Mouse (Mus musculus) liver, embryonic 15.5 days (tissue): ENCODE measurements around the gene Cep128. TPM values are rescaled to one million over a fixed set of nuclear protein-coding genes. Genes with fewer than 3 reads are reported as not detected.

ENCODE experiments used
- ATAC-seq: fragments of 200-750 bp; cut with Nextera tagmentation; 2 replicates; pipeline ENCODE4 v1.8.0; 2017; ENCODE audit warnings: moderate number of reproducible peaks, mild to moderate bottlenecking, moderate library complexity; ENCODE audit not compliant: insufficient read depth
- H3K27ac ChIP-seq: fragments of 300-500 bp; sonication (generic); replicated peaks from 2 replicates; pipeline ENCODE4 v1.5.1; 2015; ENCODE audit warnings: mild to moderate bottlenecking, inconsistent platforms
- H3K27me3 ChIP-seq: fragments of 300-500 bp; sonication (generic); 2 replicates; pipeline ENCODE4 v1.6.1; 2015; ENCODE audit warnings: mild to moderate bottlenecking, inconsistent platforms
- H3K36me3 ChIP-seq: fragments of 300-500 bp; sonication (generic); replicated peaks from 2 replicates; pipeline ENCODE4 v1.6.1; 2015; ENCODE audit warnings: moderate library complexity, mild to moderate bottlenecking, inconsistent platforms
- H3K4me1 ChIP-seq: fragments of 300-500 bp; sonication (generic); replicated peaks from 2 replicates; pipeline ENCODE4 v1.6.1; 2015; ENCODE audit warnings: inconsistent platforms
- H3K4me2 ChIP-seq: fragments of 300-500 bp; sonication (generic); 2 replicates; pipeline ENCODE4 v1.6.1; 2015; ENCODE audit warnings: moderate library complexity, mild to moderate bottlenecking, inconsistent platforms
- H3K4me3 ChIP-seq: fragments of 300-500 bp; sonication (generic); replicated peaks from 2 replicates; pipeline ENCODE4 v1.5.1; 2015; ENCODE audit warnings: mild to moderate bottlenecking, inconsistent platforms
- H3K9ac ChIP-seq: fragments of 300-500 bp; sonication (generic); 2 replicates; pipeline ENCODE4 v1.6.1; 2015; ENCODE audit warnings: moderate library complexity, mild to moderate bottlenecking, inconsistent platforms
- H3K9me3 ChIP-seq: fragments of 300-500 bp; sonication (generic); replicated peaks from 2 replicates; pipeline ENCODE4 v1.6.1; 2016; ENCODE audit warnings: inconsistent platforms
- WGBS: fragments of 180-500 bp; shearing (Covaris S2); methylation state at CpG from one replicate; pipeline ENCODE4 v1.1.7; 2015; ENCODE audit warnings: mixed read lengths; ENCODE audit not compliant: insufficient replicate concordance; 5-methylcytosine and 5-hydroxymethylcytosine counted together
- polyA plus RNA-seq: library from polyadenylated mRNA; unstranded; fragments of >200 nt; fragmentation: Nextera tagmentation; extraction: Ambion mirVana; gene quantifications from 2 replicates; pipeline ENCODE4 v1.2.1, GENCODE M21; 2015

Cep128 gene
- polyA plus RNA-seq, 1 experiment from 2014 or later = 8.6 TPM

GRCm38 (mm10) chr12:91305769-91306168, 78.4 kb downstream of the Cep128 start:
- Histone ChIP-seq H3K4me2 (no peak overlapping the region), H3K27me3 (no peaks in the 10 kb centered on the region), H3K9me3 (no peaks in the 10 kb centered on the region), H3K4me1 (no peaks in the 10 kb centered on the region), H3K4me3 (no peak overlapping the region), H3K9ac (no peak overlapping the region), H3K36me3 (peaks cover 12% of the 10 kb centered on the region; the same call in 1 of the 2 replicates), H3K27ac (no peak overlapping the region)
- ATAC-seq = no peak
- WGBS = 79% methylated on average over 7 of the region's 7 CpGs

- ATAC-seq = no peak
- Histone ChIP-seq H3K36me3 (peaks cover 12% of the 10 kb centered on the region; the same call in 1 of the 2 replicates), H3K4me1 (no peaks in the 10 kb centered on the region), H3K27me3 (no peaks in the 10 kb centered on the region), H3K4me2 (no peak overlapping the region), H3K27ac (no peak overlapping the region), H3K9me3 (no peaks in the 10 kb centered on the region), H3K9ac (no peak overlapping the region), H3K4me3 (no peak overlapping the region)
- WGBS = 71% methylated on average over 5 of the region's 5 CpGs
Measured at GRCm38 (mm10) chr12:91305038-91305437, 79.2 kb downstream of the Cep128 start.

GRCm38 (mm10) chr12:91298700-91299099, 85.5 kb downstream of the Cep128 start:
- peaks cover 30% of the 10 kb centered on the region for H3K36me3 ChIP-seq
- H3K27ac ChIP-seq = no peak overlapping the region
- H3K4me2 ChIP-seq = no peak overlapping the region
- no peak for ATAC-seq
- H3K9me3 ChIP-seq = no peaks in the 10 kb centered on the region
- H3K9ac ChIP-seq = no peak overlapping the region
- H3K27me3 ChIP-seq = no peaks in the 10 kb centered on the region
- H3K4me3 ChIP-seq = no peak overlapping the region
- 89% methylated on average over 6 of the region's 6 CpGs for WGBS
- peaks cover 17% of the 10 kb centered on the region for H3K4me1 ChIP-seq

- no peak overlapping the region for H3K4me3 ChIP-seq
- H3K9me3 ChIP-seq = no peaks in the 10 kb centered on the region
- H3K9ac ChIP-seq = no peak overlapping the region
- peaks cover 17% of the 10 kb centered on the region for H3K4me1 ChIP-seq
- peak; percentile 81 for ATAC-seq
- WGBS = 49% methylated on average over 7 of the region's 7 CpGs
- 0 out of 2 replicates have a peak overlapping the region, but pooled peaks have one; percentile 6 for H3K27ac ChIP-seq
- H3K36me3 ChIP-seq = peaks cover 41% of the 10 kb centered on the region
- H3K27me3 ChIP-seq = no peaks in the 10 kb centered on the region
- peak overlapping the region; percentile 13; the same call in 1 of the 2 replicates for H3K4me2 ChIP-seq
Measured at GRCm38 (mm10) chr12:91295870-91296269, 88.3 kb downstream of the Cep128 start.

- 87% methylated on average over 3 of the region's 3 CpGs for WGBS
- H3K4me2 ChIP-seq = peak overlapping the region; percentile 13; the same call in 1 of the 2 replicates
- H3K9ac ChIP-seq = no peak overlapping the region
- H3K4me1 ChIP-seq = peaks cover 17% of the 10 kb centered on the region
- peak; percentile 56 for ATAC-seq
- peaks cover 43% of the 10 kb centered on the region for H3K36me3 ChIP-seq
- no peaks in the 10 kb centered on the region for H3K27me3 ChIP-seq
- H3K9me3 ChIP-seq = no peaks in the 10 kb centered on the region
- H3K4me3 ChIP-seq = no peak overlapping the region
- no peak overlapping the region for H3K27ac ChIP-seq
Measured at GRCm38 (mm10) chr12:91295436-91295835, 88.8 kb downstream of the Cep128 start.

GRCm38 (mm10) chr12:91273936-91274335, 110.3 kb downstream of the Cep128 start:
- Histone ChIP-seq H3K9ac (no peak overlapping the region), H3K4me3 (no peak overlapping the region), H3K36me3 (no peaks in the 10 kb centered on the region), H3K27ac (no peak overlapping the region), H3K4me1 (no peaks in the 10 kb centered on the region), H3K9me3 (no peaks in the 10 kb centered on the region), H3K4me2 (no peak overlapping the region), H3K27me3 (no peaks in the 10 kb centered on the region)
- no peak for ATAC-seq
- WGBS = 54% methylated on average over 2 of the region's 2 CpGs

GRCm38 (mm10) chr12:91269634-91270033, 114.6 kb downstream of the Cep128 start:
- no peak overlapping the region for H3K4me3 ChIP-seq
- no peak overlapping the region for H3K9ac ChIP-seq
- H3K4me1 ChIP-seq = no peaks in the 10 kb centered on the region
- WGBS = 80% methylated on average over 2 of the region's 2 CpGs
- no peak overlapping the region for H3K27ac ChIP-seq
- ATAC-seq = no peak
- H3K9me3 ChIP-seq = no peaks in the 10 kb centered on the region
- no peak overlapping the region for H3K4me2 ChIP-seq
- no peaks in the 10 kb centered on the region for H3K27me3 ChIP-seq
- peaks cover 9% of the 10 kb centered on the region for H3K36me3 ChIP-seq

GRCm38 (mm10) chr12:91268974-91269373, 115.2 kb downstream of the Cep128 start:
- 46% methylated on average over 3 of the region's 3 CpGs for WGBS
- Histone ChIP-seq H3K4me2 (no peak overlapping the region), H3K36me3 (peaks cover 9% of the 10 kb centered on the region), H3K4me3 (no peak overlapping the region), H3K27me3 (no peaks in the 10 kb centered on the region), H3K9ac (no peak overlapping the region), H3K9me3 (no peaks in the 10 kb centered on the region), H3K4me1 (no peaks in the 10 kb centered on the region), H3K27ac (no peak overlapping the region)
- ATAC-seq = no peak

GRCm38 (mm10) chr12:91266014-91266413, 118.2 kb downstream of the Cep128 start:
- ATAC-seq = no peak

GRCm38 (mm10) chr12:91265462-91265861, 118.7 kb downstream of the Cep128 start:
- Histone ChIP-seq H3K27ac (no peak overlapping the region), H3K4me1 (no peaks in the 10 kb centered on the region), H3K9ac (no peak overlapping the region), H3K9me3 (no peaks in the 10 kb centered on the region), H3K4me2 (no peak overlapping the region), H3K36me3 (peaks cover 9% of the 10 kb centered on the region), H3K27me3 (no peaks in the 10 kb centered on the region), H3K4me3 (no peak overlapping the region)
- no peak for ATAC-seq
- WGBS = 77% methylated on average over 5 of the region's 5 CpGs

More at GRCm38 (mm10) chr12:91266014-91266413, 118.2 kb downstream of the Cep128 start:
- no peak overlapping the region for H3K4me2 ChIP-seq
- H3K4me1 ChIP-seq = no peaks in the 10 kb centered on the region
- H3K36me3 ChIP-seq = peaks cover 9% of the 10 kb centered on the region
- no peaks in the 10 kb centered on the region for H3K27me3 ChIP-seq
- H3K27ac ChIP-seq = no peak overlapping the region
- no peak overlapping the region for H3K4me3 ChIP-seq
- 86% methylated on average over 2 of the region's 2 CpGs for WGBS
- H3K9me3 ChIP-seq = no peaks in the 10 kb centered on the region
- H3K9ac ChIP-seq = no peak overlapping the region

- Histone ChIP-seq H3K4me2 (no peak overlapping the region), H3K9ac (no peak overlapping the region), H3K27ac (no peak overlapping the region), H3K36me3 (peaks cover 14% of the 10 kb centered on the region), H3K4me1 (no peaks in the 10 kb centered on the region), H3K4me3 (no peak overlapping the region), H3K9me3 (no peaks in the 10 kb centered on the region), H3K27me3 (no peaks in the 10 kb centered on the region)
- WGBS = 75% methylated on average over 3 of the region's 3 CpGs
- ATAC-seq = no peak
Measured at GRCm38 (mm10) chr12:91264828-91265355, 119.3 kb downstream of the Cep128 start.

- WGBS = 72% methylated on average over 3 of the region's 3 CpGs
- H3K4me2 ChIP-seq = no peak overlapping the region
- H3K36me3 ChIP-seq = peaks cover 22% of the 10 kb centered on the region
- no peak overlapping the region for H3K9ac ChIP-seq
- no peak for ATAC-seq
- no peaks in the 10 kb centered on the region for H3K4me1 ChIP-seq
- H3K9me3 ChIP-seq = no peaks in the 10 kb centered on the region
- no peak overlapping the region for H3K4me3 ChIP-seq
- H3K27me3 ChIP-seq = no peaks in the 10 kb centered on the region
- no peak overlapping the region for H3K27ac ChIP-seq
Measured at GRCm38 (mm10) chr12:91263705-91264104, 120.5 kb downstream of the Cep128 start.
